Mouse (Mus musculus) heart, adult 18-20 months (tissue): Measurements from ENCODE around the gene Tmem94. TPM values are rescaled to one million over a fixed set of nuclear protein-coding genes. Genes with fewer than 3 reads are reported as not detected.
A peak's percentile ranks its signal among the peaks of the same experiment; 100 is the strongest.

ENCODE experiments used
- DNase-seq, 2 experiments: peaks; one replicate each; pipeline ENCODE4 v3.0.0; 2021 to 2022; ENCODE audit warnings: mixed read lengths in 1 of 2
- microRNA-seq, 2 experiments: library from miRNA; unstranded; fragments of <30 nt; microRNA quantifications; one replicate each; pipeline ENCODE4 v1.2.0; 2022
- total RNA-seq, 2 experiments: library from RNA; stranded (reverse); gene quantifications; 2 replicates each; pipeline ENCODE4 v1.2.3; 2021

Tmem94 gene
- total RNA-seq, 2 experiments from 2014 or later = 96.6 to 104 TPM

DNA sequence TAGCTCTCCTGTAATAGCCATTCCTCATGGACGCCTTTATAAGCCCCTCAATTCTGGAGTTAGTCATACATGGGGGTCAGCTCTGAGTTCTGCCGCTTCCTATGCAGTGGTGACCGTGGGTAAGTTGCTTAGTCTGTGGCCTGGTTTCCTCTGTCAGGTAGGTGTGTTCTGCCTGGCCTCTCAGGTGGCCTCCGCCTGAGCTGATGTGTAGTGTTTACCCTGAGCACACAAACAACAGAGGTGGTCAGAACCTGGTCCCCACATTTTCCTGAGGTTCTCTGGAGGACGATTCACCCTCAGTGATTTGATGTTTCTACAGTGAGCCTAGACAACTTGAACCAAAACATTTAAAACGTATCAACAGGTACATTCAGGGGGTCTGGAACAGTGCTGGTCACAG lies 66.8 kb downstream of the Tmem94 start:
- no peak for DNase-seq

DNA sequence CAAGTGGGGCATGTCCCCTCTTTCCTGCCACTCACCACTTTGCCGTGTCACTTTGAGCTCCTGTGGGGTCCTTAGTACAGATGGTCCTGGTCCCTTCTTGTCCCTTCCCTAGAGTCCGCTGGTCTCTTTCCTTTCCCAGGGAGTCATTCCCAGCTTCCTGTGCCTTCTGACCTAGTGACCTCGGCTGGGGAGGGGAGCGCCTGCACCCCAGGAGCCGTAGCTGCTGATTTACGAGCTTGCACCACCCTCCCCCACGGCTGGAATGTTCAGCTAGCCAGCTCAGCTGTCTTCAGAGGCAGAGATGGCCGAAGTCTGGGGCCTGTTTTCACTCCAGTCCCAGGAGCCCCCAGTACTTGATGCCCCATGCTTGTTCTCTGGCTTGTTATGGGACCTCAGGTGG lies 67.3 kb downstream of the Tmem94 start:
- peak; percentile 34 to 60 for DNase-seq

DNA sequence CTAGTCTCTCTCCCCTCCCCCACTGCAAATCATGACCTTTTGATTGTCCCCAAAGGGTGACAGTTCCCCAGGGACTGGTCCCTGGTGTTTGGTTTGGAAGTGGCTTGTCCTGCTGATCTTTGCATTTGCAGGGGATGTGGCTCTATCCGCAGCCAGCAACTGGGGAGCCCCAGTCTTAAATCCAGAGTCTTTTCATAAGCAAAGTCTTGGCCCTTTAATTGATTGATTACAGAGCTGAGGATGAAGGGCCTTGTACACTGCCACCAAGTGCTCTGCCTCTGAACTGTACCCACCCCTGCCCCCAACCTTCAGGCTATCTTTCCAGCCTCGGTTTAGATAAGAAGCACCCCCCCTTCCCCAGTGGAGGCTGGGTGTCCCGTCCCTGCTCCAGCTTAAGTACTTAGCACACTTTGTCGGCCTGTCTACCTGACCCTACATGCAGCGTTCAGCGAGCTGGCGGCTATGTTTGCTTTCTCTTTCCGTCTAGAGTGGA lies 67.8 kb downstream of the Tmem94 start:
- no peak for DNase-seq

DNA sequence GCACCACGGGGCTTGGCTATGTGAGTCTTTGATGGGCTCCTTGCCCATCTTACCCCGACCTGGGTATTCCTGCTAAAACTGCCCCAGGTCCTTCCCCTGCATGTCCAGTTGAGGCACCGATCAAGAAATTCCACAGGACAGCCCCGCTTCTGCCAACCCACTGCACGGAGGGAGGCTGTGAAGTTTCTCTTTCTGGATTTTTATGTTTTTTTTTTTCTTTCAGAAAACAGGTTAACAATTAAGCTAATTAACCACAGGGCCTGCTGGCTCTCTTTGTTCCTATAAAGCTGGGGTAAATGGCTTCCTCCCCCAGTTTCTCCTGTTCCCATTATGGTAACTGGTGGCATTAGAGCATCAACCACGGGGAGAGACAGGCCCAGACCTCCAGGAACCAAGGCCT lies 68.8 kb downstream of the Tmem94 start:
- no peak for DNase-seq

DNA sequence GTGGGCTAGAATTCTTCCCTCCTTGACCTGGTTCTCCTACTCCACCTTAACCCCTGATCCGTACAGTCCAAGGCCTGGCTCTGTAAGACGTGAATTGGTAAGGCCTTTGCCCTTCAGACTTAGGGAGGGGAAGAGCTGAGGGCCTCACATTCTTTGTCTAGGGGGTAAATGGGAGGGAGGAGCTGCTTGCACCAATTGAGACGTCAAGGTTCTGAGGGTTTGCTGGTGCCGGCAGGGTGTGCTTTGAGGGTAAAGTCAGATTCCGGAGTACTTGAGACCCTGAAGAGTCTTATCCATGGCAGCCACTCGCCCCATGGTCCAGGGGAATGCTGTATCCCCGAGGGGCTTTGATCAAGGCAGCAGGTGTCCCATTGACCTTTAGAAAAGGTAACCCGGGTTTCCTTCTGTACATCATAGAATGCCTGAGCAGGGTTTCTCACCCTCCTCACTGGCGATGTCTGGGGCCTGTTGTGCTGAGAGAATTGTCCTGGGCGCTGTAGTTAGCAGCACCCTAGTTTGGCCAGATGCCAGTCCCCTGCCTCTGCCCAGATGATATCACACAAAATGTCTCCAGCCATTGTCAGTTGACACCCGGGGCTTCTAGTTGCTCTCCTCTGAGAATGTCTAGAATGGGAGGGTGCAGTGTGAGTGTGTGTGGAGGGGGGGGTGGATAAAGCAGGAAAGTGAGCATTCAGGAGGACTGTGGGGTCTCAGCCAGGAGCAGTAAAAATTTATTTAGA lies 71.6 kb downstream of the Tmem94 start:
- no peak for DNase-seq

DNA sequence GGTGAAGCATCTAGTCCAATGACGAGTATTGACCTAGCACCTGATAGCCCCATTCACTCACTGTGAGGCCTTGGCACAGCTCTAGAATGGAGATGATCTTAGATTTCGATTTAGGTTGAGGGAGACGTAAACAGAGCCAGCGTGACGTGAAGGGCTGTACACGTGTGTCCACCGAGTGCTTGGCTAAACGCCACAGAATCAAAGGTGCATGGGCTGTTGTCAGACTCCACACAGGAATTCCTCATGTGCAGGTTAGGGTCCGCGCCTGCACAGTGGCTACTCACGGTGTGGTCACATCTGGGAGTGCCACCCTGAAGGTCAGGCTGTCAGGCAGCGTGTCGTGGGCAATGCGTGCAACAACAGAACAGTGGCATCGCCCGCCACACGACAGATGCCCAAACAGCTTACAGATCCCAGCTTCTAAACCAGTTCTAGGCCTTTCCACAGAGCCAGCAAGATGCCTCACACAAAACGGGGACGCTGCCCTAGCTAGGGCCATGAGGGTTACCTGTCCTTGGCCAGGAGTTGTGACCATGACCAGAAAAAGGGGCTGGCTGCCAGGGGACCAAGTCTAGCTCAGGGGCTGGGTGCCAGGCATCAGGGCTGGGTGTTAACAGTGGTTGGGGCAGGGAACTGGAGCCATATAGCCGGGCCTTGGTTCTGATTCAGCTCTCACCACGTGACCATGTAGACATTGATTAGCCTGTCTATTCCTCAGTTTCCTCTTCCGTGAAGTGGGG lies 72.5 kb downstream of the Tmem94 start:
- DNase-seq = no peak

DNA sequence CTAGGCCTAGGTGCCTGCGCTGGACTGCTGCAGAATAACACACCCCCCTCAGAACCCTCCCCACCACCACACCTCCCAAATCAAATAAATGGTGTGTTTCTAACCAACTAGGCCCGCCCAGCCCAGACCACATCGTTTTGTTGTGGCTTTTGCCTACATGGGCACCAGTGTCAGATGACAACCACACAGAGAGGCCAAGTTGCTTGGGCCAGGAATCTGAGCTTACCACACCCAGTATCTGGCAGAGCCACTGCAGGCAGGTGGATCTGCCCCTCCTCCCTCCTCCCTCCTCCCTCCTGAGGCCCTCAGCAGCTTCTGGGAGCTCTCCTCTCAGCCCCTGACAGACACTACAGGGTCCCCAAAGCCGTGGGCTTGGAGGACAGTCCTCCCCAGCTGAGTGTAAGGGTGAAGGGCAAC lies 73.7 kb downstream of the Tmem94 start:
- DNase-seq = peak; percentile 41 to 44

DNA sequence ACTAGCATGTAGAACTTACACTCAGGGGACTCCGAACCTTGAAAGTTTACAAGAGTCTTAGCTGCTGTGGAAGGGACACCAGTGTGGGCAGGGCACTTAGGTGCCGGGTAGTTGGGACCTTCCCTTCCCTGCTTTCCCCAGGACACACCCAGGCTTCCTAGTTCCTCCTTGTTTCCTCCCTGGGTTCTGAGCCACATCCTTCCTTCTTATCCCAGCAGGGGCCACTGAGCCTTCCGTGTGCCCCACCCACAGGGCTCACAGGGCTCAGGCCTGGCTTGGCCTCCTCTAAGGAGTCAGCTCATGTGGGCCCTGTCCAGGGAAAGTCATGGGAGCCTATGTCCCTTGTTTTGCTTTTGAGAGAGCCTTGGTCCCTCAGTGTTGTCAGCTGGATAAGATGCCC lies 74.5 kb downstream of the Tmem94 start:
- DNase-seq = no peak

DNA sequence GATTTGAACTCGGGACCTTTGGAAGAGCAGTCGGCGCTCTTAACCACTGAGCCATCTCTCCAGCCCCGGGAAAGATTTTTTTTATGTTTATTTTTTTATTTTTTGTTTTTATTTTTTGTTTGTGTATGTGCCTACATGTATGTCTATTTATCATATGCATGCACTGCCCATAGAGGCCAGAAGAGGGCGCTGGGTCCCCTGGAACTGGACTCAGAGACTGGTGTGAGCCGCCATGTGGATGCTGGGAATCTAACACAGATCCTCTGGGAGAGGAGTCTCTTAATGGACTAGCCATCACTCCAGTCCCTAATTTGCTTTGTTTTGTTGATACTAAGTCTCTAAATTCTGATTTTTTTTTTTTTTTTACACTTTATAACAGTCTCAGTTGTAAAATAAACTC lies 75.8 kb downstream of the Tmem94 start:
- DNase-seq = no peak

DNA sequence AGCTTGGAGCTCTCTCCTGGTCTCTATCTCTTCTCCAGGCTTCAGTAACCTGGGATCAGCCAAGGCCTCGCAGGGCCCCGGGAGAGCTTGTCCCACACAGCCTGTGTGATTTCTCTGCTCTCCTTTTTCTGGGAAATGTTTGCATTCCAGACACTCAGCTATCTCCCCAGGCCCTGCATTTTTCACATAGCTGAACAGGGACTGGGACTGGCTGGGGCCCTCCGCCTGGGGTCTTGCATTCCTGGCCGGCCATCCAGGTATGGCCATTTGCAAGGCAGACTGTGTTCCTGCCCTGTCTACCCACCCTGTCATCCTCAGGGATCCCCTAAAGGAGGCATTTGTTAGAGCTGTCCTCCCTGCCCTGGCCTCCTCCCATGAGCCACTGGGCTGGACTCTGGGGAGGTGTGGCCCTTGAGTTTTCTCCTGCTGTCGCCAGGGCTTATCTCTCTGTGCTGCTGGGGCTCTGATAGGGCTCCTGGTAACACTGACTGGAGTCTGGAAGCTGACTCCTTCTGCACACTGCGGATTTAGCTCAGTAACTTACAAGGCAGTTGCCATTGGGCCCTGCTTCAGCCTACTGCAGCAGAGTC lies 76.8 kb downstream of the Tmem94 start:
- DNase-seq = peak; percentile 77 to 85

DNA sequence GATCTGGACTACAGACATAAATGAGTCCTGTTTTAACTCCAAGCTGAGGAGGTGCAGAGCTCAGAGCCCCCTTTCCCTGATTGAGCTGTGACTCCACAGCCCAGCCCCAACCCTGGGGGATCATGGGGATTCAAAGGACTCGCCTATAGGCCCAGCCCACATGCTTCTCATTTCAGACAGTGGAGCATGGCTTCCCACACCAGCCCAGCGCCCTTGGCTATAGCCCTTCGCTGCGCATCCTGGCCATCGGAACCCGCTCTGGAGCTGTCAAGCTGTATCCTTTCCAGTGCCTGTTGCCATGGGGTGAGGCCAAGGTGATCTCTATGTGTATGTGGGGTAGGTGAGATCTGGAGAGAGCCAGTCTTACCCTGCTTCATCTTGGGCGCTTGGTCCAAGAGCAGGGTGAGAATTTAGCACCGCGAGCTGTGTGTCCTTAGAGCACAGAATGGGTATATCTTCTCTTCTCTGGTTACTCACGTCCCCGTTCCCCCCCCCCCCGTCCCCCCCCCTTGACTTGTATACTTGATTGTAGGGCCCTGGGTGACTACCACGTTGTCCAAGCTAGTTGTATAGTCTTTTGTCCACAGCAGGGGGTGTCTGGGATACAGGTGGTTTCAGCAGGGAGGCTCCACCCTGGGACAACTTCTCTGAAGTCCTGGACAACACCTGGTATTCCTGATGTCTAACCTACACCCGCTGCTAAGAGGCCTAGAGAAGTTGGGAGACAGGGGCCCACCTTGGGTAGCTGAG lies 78.1 kb downstream of the Tmem94 start:
- DNase-seq = no peak

DNA sequence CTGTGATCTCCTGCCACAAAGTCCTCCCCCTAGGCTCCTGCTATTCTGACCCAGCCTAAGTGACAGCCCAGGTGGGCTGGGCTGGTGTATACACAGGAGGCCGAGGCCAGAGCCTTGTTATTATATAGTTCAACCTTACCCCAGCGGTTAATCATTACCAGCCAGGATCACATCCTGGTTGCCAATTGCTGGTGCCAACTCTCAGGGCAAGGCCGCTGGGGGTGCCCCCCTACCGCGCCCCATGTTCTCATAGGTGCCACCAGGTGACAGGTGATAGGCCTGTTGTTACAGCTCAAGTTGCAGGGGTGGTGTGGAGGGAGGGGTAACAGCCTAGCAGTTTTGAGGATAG lies 78.6 kb downstream of the Tmem94 start:
- DNase-seq = no peak

DNA sequence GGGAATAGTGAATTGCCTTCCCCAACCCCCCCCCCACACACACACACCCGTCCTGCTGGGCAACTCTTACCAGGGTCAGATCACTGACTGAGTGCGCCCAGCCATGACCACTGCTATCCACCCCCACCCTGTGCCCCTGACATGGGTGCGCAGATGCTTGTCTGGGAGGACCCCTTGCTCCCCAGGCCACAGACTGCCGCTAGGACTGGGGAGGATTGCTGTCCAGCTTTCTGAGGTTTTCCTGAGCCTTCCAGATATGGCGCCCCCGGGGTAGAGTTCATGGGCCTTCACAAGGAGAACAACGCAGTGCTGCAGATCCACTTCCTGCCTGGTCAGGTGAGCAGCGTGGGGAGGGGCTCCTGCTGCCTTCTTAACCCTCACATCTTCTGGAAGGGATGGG lies 79.0 kb downstream of the Tmem94 start:
- no peak for DNase-seq

DNA sequence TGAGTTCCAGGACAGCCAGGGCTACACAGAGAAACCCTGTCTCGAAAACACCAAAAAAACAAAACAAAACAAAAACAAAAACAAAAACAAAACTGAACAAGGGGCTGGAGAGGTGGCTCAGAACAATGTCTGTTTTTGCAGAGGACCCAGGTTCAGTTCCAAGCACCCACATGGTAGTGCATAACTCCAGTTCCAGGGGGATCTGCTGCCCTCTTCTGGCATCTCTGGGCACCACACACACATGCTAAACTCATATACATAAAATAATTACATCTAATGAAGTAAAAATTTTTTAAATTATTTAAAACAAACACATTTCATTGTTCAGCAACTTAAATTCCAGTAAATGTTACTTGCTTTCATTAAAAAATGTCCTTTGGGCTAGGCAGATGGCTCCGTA lies 80.6 kb downstream of the Tmem94 start:
- DNase-seq = no peak

Small RNA genes lying within 50 kb of the gene (microRNA-seq; reads per million reads assigned to microRNA genes)
- gene Mir5621 = 0.76 to 0.81 reads per million in 2 experiments

Other genes with a start within 250 kb of the Tmem94 start
- gene Sumo2, start 229.2 kb upstream of the Tmem94 start, total RNA-seq = 100 to 1,000 TPM; 160 to 170 TPM
- 10 to 100 TPM; 18.3 to 20.0 TPM for gene Nup85, start 201.0 kb upstream of the Tmem94 start, total RNA-seq
- gene Mrps7, start 161.5 kb upstream of the Tmem94 start, total RNA-seq = 10 to 100 TPM; 81.0 to 83.5 TPM
- gene Gga3, start 161.4 kb upstream of the Tmem94 start, total RNA-seq = 10 to 100 TPM; 16.1 to 19.0 TPM
- 10 to 100 TPM; 51.1 to 54.2 TPM for gene Mif4gd, start 152.5 kb upstream of the Tmem94 start, total RNA-seq
- 10 to 100 TPM; 35.3 to 38.3 TPM for gene Slc25a19, start 137.1 kb upstream of the Tmem94 start, total RNA-seq
- 100 to 1,000 TPM in 1 of 2 experiments, 10 to 100 TPM in 1; 98.4 to 111 TPM for gene Grb2, start 56.8 kb upstream of the Tmem94 start, total RNA-seq
- gene Caskin2, start 48.2 kb downstream of the Tmem94 start, total RNA-seq = 10 to 100 TPM; 39.2 to 42.9 TPM
- 1 to 10 TPM; 7.1 to 8.5 TPM for gene Tsen54, start 49.3 kb downstream of the Tmem94 start, total RNA-seq
- gene Llgl2, start 58.6 kb downstream of the Tmem94 start, total RNA-seq = 10 to 100 TPM; 17.5 to 18.2 TPM
- gene Myo15b, start 93.0 kb downstream of the Tmem94 start, total RNA-seq = not detected
- gene Smim5, start 134.5 kb downstream of the Tmem94 start, total RNA-seq = 1 to 10 TPM; 8.2 to 8.8 TPM
- not detected for gene Smim6, start 146.6 kb downstream of the Tmem94 start, total RNA-seq
- 10 to 100 TPM; 19.0 to 19.9 TPM for gene Sap30bp, start 167.8 kb downstream of the Tmem94 start, total RNA-seq
- 1 to 10 TPM; 7.5 to 7.8 TPM for gene Recql5, start 168.0 kb downstream of the Tmem94 start, total RNA-seq
- 1 to 10 TPM; 1.9 to 3.7 TPM for gene Itgb4, start 209.3 kb downstream of the Tmem94 start, total RNA-seq
- gene Galk1, start 247.3 kb downstream of the Tmem94 start, total RNA-seq = 10 to 100 TPM; 14.1 to 15.0 TPM